Mouse (Mus musculus) G1E (cell line): ENCODE results near the gene Atp6v1c2. TPM values are rescaled to one million over a fixed set of nuclear protein-coding genes. Genes with fewer than 3 reads are reported as not detected.

Source experiments
- ATAC-seq: 2 replicates; pipeline ENCODE4 v1.8.0; 2016; ENCODE audit warnings: mild to moderate bottlenecking; ENCODE audit not compliant: insufficient number of reproducible peaks, poor library complexity, low FRiP score, severe bottlenecking; ENCODE audit errors: extremely low read depth
- DNase-seq: peaks from one replicate; pipeline ENCODE4 v3.0.0; 2012; ENCODE audit warnings: low spot score
- H3K27me3 ChIP-seq: 2 replicates; pipeline ENCODE4 v1.6.1; 2012; ENCODE audit warnings: mild to moderate bottlenecking, low read length, inconsistent platforms; ENCODE audit not compliant: insufficient read depth
- H3K36me3 ChIP-seq: replicated peaks from 2 replicates; pipeline ENCODE3; 2012; ENCODE audit warnings: mild to moderate bottlenecking, inconsistent platforms
- H3K4me1 ChIP-seq: 2 replicates; pipeline ENCODE4 v1.6.1; 2012; ENCODE audit warnings: low read depth, low read length, inconsistent platforms, mixed read lengths; ENCODE audit not compliant: insufficient read depth
- H3K4me3 ChIP-seq: 2 replicates; pipeline ENCODE4 v1.5.1; 2012; ENCODE audit warnings: low read depth, mild to moderate bottlenecking, inconsistent platforms, low read length, moderate library complexity, mixed read lengths
- H3K9me3 ChIP-seq: replicated peaks from 2 replicates; pipeline ENCODE4 v1.6.1; 2012; ENCODE audit warnings: inconsistent platforms
- CTCF ChIP-seq: IDR thresholded peaks from 2 replicates; pipeline ENCODE4 v1.5.1; 2012; ENCODE audit warnings: low read depth, low read length, inconsistent platforms, mixed read lengths
- GATA1 ChIP-seq: IDR thresholded peaks from 2 replicates; pipeline ENCODE4 v1.6.1; 2012; ENCODE audit warnings: borderline replicate concordance, low read length, inconsistent platforms, mixed read lengths
- GATA2 ChIP-seq: IDR thresholded peaks from 2 replicates; pipeline ENCODE4 v1.6.1; 2012; ENCODE audit warnings: low read depth, low read length, inconsistent platforms, borderline replicate concordance
- POLR2AphosphoS5 ChIP-seq: IDR thresholded peaks from 2 replicates; pipeline ENCODE4 v1.6.1; 2012; ENCODE audit warnings: low read depth, low read length, inconsistent platforms; ENCODE audit not compliant: insufficient replicate concordance
- TAL1 ChIP-seq: conservative IDR thresholded peaks from 2 replicates; pipeline ENCODE4 v1.6.1; 2012; ENCODE audit warnings: low read depth, low read length, inconsistent platforms, mixed read lengths
- polyA plus RNA-seq: library from polyadenylated mRNA; stranded (reverse); fragments of >175 nt; gene quantifications from 2 replicates; pipeline ENCODE4 v1.2.3, GENCODE M21; 2012
- total RNA-seq, 2 experiments: library from RNA; stranded (forward) in 1 of 2; stranded (reverse) in 1 of 2; fragments of 200-1000 nt in 1 of 2; fragments of >200 nt in 1 of 2; fragmentation: Nextera tagmentation in 1 of 2; gene quantifications; 2 replicates each; pipeline ENCODE4 v1.2.3; 2014 to 2017

The Atp6v1c2 gene
- total and polyA plus RNA-seq, 3 experiments = 0.22 TPM; not detected in 2

DNA sequence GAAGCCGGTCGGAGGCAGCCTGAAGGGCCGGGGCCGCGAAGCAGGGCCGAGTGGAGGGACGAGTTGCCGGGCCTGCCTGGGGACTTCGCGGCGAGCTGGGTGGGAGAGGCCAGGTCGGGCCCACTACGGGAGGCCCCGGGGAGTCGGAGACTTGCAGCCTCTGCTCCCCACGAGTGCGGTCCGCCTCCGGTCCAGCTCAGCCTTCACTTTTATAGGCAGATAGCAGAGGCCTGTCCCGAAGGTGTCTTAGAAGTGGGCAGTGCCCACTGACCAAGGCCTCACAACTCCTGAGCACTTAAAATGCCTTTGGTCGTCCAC lies 62.5 kb downstream of the Atp6v1c2 start:
- peak overlapping the region; percentile 85 for H3K4me3 ChIP-seq
- ATAC-seq (no peak), DNase-seq (no peak)
- peaks cover 25% of the 10 kb centered on the region for H3K4me1 ChIP-seq
- H3K36me3 ChIP-seq = peaks cover 34% of the 10 kb centered on the region
- H3K27me3 ChIP-seq = peaks cover 3% of the 10 kb centered on the region; the same call in 1 of the 2 replicates
- TF ChIP-seq GATA2 = no peak
- no peaks in the 10 kb centered on the region for H3K9me3 ChIP-seq

DNA sequence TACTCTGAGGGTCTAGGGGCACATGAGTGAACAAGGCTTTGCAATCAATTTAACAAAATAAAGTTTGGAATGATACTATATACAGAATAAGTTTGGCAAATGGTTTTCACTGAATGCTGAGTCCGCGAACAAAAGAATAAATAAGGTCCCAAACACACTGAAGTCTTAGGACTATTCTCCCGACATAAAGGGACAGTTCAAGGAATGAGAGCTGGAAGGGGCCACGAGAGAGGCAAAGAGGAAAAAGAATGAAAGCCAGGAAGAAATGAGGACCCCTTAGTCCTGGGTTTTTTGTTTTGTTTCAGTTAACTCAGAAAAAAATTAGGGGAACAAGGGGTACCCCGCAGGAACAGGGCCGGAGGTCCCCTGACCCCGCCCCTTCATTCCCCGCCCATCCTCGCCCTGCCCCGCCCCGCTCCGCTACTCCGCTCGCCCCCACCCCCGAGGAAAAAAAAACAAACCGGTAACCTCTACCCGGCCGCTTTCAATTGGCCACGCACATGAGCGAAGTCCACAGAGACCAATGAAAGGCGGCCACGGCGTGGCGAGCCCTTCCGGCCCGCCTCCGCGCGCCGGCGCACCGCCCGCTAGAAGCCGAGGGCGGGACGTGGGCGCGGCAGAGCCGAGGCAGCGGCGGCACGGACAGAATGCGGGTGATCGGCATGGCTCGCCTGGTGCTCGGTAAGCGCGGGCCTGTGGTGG lies 63.0 kb downstream of the Atp6v1c2 start, which contains the start of gene Pdia6:
Pdia6 (plus strand) TSS at position 575 of the 702 bp plus-strand sequence.
- DNase-seq (peak; percentile 97), ATAC-seq (peak; percentile 96)
- Histone ChIP-seq H3K4me3 (peak within 1 kb of the TSS; percentile 85), H3K36me3 (peaks cover 28% of the 10 kb centered on the region), H3K9me3 (peaks cover under 1% of the 10 kb centered on the region), H3K27me3 (peaks cover 3% of the 10 kb centered on the region; the same call in 1 of the 2 replicates), H3K4me1 (peaks cover 25% of the 10 kb centered on the region)
- TF ChIP-seq TAL1 (no peak), GATA2 (no peak), POLR2AphosphoS5 (no peak), GATA1 (no peak), CTCF (no peak)

DNA sequence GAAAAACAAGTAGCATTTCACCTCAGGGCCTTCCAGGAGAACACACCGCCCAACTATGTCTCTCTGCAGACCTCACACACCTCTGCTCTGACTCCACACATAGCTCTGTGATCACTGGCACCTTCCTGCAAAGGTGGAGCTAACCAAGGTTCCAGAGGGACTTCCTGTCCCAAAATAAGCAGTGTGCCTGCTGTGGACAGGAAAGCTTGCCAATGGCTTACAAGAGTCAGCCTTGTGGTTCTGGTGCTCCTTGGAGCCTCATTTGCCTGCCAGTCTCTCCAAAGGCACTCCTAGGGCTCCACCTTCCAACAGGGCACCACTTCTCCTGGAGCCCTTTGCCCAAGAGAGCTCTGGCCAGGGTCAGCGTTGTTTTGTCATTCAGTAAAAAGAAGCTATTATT lies 64.3 kb downstream of the Atp6v1c2 start:
- no peak overlapping the region for H3K4me3 ChIP-seq
- no peak for DNase-seq
- H3K4me1 ChIP-seq = peaks cover 25% of the 10 kb centered on the region
- TF ChIP-seq CTCF = no peak
- TF ChIP-seq GATA2 = no peak
- no peak for TF ChIP-seq POLR2AphosphoS5
- TF ChIP-seq GATA1 = no peak
- no peak for TF ChIP-seq TAL1
- peaks cover 2% of the 10 kb centered on the region for H3K9me3 ChIP-seq
- peaks cover 3% of the 10 kb centered on the region; the same call in 1 of the 2 replicates for H3K27me3 ChIP-seq
- H3K36me3 ChIP-seq = peaks cover 17% of the 10 kb centered on the region
- ATAC-seq = no peak

DNA sequence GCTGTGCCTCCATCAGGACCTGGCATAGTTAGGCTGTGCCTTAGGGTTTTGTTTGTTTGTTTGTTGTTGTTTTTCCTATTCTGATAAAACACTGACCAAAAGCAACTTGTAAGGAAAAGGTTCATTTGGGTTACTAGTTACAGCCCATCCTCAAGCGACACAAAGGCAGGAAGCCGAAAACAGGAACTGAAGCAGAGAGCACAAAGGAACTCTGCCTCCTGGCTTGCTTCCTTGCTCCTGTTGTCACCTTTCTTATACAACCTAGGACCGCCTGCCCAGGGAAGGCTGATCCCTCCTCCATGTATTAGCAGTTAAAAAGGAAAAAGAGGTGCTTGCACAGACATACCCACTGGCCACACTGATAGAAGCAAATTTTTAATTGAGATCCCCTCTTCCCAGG lies 65.3 kb downstream of the Atp6v1c2 start:
- DNase-seq (no peak), ATAC-seq (no peak)
- Histone ChIP-seq H3K9me3 (peaks cover 2% of the 10 kb centered on the region), H3K4me3 (no peak overlapping the region), H3K36me3 (peaks cover 10% of the 10 kb centered on the region), H3K4me1 (peaks cover 25% of the 10 kb centered on the region), H3K27me3 (peaks cover 3% of the 10 kb centered on the region; the same call in 1 of the 2 replicates)
- TF ChIP-seq GATA2 (no peak), CTCF (no peak), TAL1 (no peak), POLR2AphosphoS5 (no peak)

DNA sequence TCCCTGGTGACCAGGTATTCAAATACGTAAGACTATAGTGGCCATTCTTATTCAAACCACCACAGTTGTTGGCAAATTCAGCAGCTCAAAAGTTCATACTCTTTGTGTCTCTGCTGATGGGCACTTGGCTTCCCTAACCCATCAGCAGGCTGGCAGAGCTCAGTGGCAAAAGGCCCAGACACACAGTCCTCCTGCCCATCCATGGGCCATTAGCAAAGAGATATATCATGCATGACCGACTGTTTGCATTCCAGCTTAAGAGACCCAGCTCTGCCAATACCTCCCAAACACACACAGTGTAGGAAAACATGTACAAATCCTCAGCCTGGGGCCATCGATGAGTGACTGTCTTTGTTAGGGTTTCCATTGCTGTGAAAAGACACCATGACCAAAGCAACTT lies 68.2 kb downstream of the Atp6v1c2 start:
- no peaks in the 10 kb centered on the region for H3K36me3 ChIP-seq
- H3K27me3 ChIP-seq = peaks cover 5% of the 10 kb centered on the region; the same call in 1 of the 2 replicates
- peaks cover 2% of the 10 kb centered on the region for H3K9me3 ChIP-seq
- no peak overlapping the region for H3K4me3 ChIP-seq
- DNase-seq = no peak
- TF ChIP-seq GATA2 (no peak), POLR2AphosphoS5 (no peak), GATA1 (no peak), CTCF (no peak), TAL1 (no peak)
- ATAC-seq = no peak
- peaks cover 13% of the 10 kb centered on the region for H3K4me1 ChIP-seq

DNA sequence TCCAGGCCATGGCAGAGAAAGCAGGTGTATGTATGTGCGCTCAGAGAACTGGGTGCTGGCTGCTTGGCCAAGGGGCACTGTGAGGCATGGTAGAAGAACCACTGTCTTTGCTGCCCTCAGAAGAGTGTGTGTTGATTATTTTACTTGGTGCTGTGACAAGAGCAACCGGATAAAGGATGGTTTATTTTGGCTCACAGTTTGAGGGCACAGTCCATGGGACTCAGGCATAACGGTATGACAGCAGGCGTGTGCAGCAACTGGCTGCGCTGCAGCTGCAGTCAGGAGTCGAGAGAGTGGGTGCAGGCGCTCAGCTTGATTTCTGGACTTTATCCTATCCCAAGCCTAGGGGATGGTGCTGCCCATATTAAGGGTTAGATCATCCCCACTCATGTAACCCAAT lies 70.7 kb downstream of the Atp6v1c2 start:
- ATAC-seq (no peak), DNase-seq (no peak)
- Histone ChIP-seq H3K9me3 (peaks cover 2% of the 10 kb centered on the region), H3K4me3 (no peak overlapping the region), H3K4me1 (peaks cover 8% of the 10 kb centered on the region), H3K36me3 (no peaks in the 10 kb centered on the region), H3K27me3 (peaks cover 10% of the 10 kb centered on the region)
- no peak for TF ChIP-seq POLR2AphosphoS5
- TF ChIP-seq CTCF = no peak
- no peak for TF ChIP-seq GATA2
